ENCODE assay signal across 42 mouse cellular contexts in genomic region chr4:155606825-155607224, GRCm38 (mm10). TPM values are rescaled to one million over a fixed set of nuclear protein-coding genes. Genes with fewer than 3 reads are reported as not detected.
"Had no signal": no experiment of that assay in that cellular context is flagged by ENCODE, and none has a peak within 500 bp of the region (broad histone marks: within the 10 kb centered on the region; RNA-seq: fewer than 3 reads in every experiment).

No protein-coding gene starts in this region.

- H3K9ac ChIP-seq: forebrain, postnatal 0 days; heart, embryonic 12.5 days; hindbrain, embryonic 13.5 days; hindbrain, embryonic 15.5 days; limb, embryonic 13.5 days; limb, embryonic 15.5 days; liver, embryonic 13.5 days; liver, embryonic 15.5 days had no signal

- DNase-seq: forebrain, postnatal 0 days; gastrocnemius, postnatal 14 days; gastrocnemius, postnatal 36 days; heart, adult 18-20 months; heart, postnatal 10 days; heart, postnatal 36 days; kidney, adult 11 months; kidney, adult 2 months; kidney, postnatal 14 days; layer of hippocampus, adult 9-11 months; layer of hippocampus, postnatal 36 days; left cerebral cortex, postnatal 4 days; liver, embryonic 13.5 days; lung, adult 18-20 months had no signal

- H3K4me2 ChIP-seq: heart, embryonic 12.5 days; hindbrain, embryonic 13.5 days; hindbrain, embryonic 15.5 days; limb, embryonic 13.5 days; limb, embryonic 15.5 days; liver, embryonic 11.5 days; liver, embryonic 13.5 days; liver, embryonic 15.5 days had no signal

- ATAC-seq: forebrain, postnatal 0 days; hindbrain, postnatal 0 days; intestine, embryonic 16.5 days had no signal

- H3K27me3 ChIP-seq: heart, embryonic 12.5 days; hindbrain, embryonic 13.5 days; hindbrain, embryonic 15.5 days; limb, embryonic 13.5 days; limb, embryonic 15.5 days; liver, embryonic 13.5 days; liver, embryonic 15.5 days had no signal

- H3K4me3 ChIP-seq: heart, embryonic 10.5 days; heart, embryonic 12.5 days; hindbrain, embryonic 13.5 days; hindbrain, embryonic 15.5 days; limb, embryonic 13.5 days; limb, embryonic 15.5 days; liver, embryonic 13.5 days; liver, embryonic 15.5 days had no signal

- H3K9me3 ChIP-seq: heart, embryonic 10.5 days; heart, embryonic 12.5 days; hindbrain, embryonic 13.5 days; hindbrain, embryonic 15.5 days; limb, embryonic 13.5 days; limb, embryonic 15.5 days; liver, embryonic 13.5 days; liver, embryonic 15.5 days had no signal

- H3K27ac ChIP-seq: heart, embryonic 10.5 days; hindbrain, embryonic 13.5 days; hindbrain, embryonic 15.5 days; hindbrain, postnatal 0 days; limb, embryonic 13.5 days; limb, embryonic 15.5 days; liver, embryonic 13.5 days; liver, embryonic 15.5 days had no signal

RNA-seq across cellular contexts. Expression of gene Gm10563, which starts 38.4 kb away (rescaled TPM):
- total RNA-seq: forebrain, postnatal 0 days; gastrocnemius, adult 18-20 months; gastrocnemius, adult 8-10 months; gastrocnemius, postnatal 14 days; gastrocnemius, postnatal 36 days; heart, adult 18-20 months; heart, adult 8-10 months; heart, postnatal 10 days; heart, postnatal 36 days; hematopoietic stem cell, adult 5-6 weeks; hindbrain, postnatal 0 days; layer of hippocampus, adult 18-20 months; layer of hippocampus, adult 8-10 months; layer of hippocampus, postnatal 14 days; layer of hippocampus, postnatal 36 days; left cerebral cortex, adult 18-20 months; left cerebral cortex, adult 8-10 months; left cerebral cortex, postnatal 10 days; left cerebral cortex, postnatal 25 days; left cerebral cortex, postnatal 4 days had no signal
- polyA plus RNA-seq: forebrain, postnatal 0 days; gonadal fat pad, adult 2 months; heart, embryonic 10.5 days; heart, embryonic 12.5 days; heart, embryonic 14.5 days; heart, embryonic 16.5 days; hindbrain, embryonic 11.5 days; hindbrain, embryonic 13.5 days; hindbrain, embryonic 15.5 days; hindbrain, postnatal 0 days; intestine, embryonic 14.5 days; intestine, embryonic 16.5 days; kidney, adult 2 months; large intestine, adult 2 months; limb, embryonic 11.5 days; limb, embryonic 13.5 days; limb, embryonic 15.5 days; liver, embryonic 11.5 days; liver, embryonic 13.5 days; liver, embryonic 15.5 days had no signal

RNA-seq across cellular contexts. Expression of gene Mmp23, which starts 46.4 kb away (rescaled TPM):
- total RNA-seq: hematopoietic stem cell, adult 5-6 weeks had no signal
